ENCODE assay signal across 10 mouse cellular contexts in genomic region chr5:37198011-37198688, GRCm38 (mm10). TPM values are rescaled to one million over a fixed set of nuclear protein-coding genes. Genes with fewer than 3 reads are reported as not detected.
DNase-seq lines count a peak whose midpoint lies in the region; ATAC-seq and TF ChIP-seq lines count a peak whose summit lies in the region.
"Had no signal": no experiment of that assay in that cellular context is flagged by ENCODE, and none has a peak within 500 bp of the region (broad histone marks: within the 10 kb centered on the region; RNA-seq: fewer than 3 reads in every experiment).

No protein-coding gene starts in this region.

- no peak overlapping the region for H3K4me2 ChIP-seq in heart, embryonic 11.5 days
- H3K4me2 ChIP-seq in stomach, embryonic 14.5 days (replicated peaks; ENCODE audit: low read depth, low read length), result no peak overlapping the region
- H3K4me2 ChIP-seq in stomach, postnatal 0 days (replicated peaks; ENCODE audit: low read depth), result no peak overlapping the region
- H3K4me2 ChIP-seq in limb, embryonic 12.5 days, result peak overlapping the region; percentile 17; the same call in 1 of the 2 replicates

- no peak for TF ChIP-seq POLR2A in thymus, adult 2 months (IDR thresholded peaks at IDR 0.05; ENCODE audit: control insufficient read depth, extremely low read depth, insufficient read depth, low read length, poor library complexity)

- H3K27ac ChIP-seq in heart, embryonic 11.5 days (ENCODE audit: low read depth, low read length), result no peak overlapping the region
- peak overlapping the region; percentile 52; the same call in 1 of the 2 replicates for H3K27ac ChIP-seq in stomach, embryonic 14.5 days (ENCODE audit: low read length)
- no peak overlapping the region for H3K27ac ChIP-seq in stomach, postnatal 0 days (replicated peaks)
- peak overlapping the region; percentile 56; the same call in 1 of the 2 replicates for H3K27ac ChIP-seq in limb, embryonic 12.5 days
- no peak overlapping the region for H3K27ac ChIP-seq in thymus, adult 2 months (ENCODE audit: control insufficient read depth, insufficient read depth, low read length)

- peaks cover 22% of the 10 kb centered on the region for H3K27me3 ChIP-seq in heart, embryonic 11.5 days (ENCODE audit: control insufficient read depth, insufficient read depth, low read length)
- H3K27me3 ChIP-seq in stomach, embryonic 14.5 days (ENCODE audit: control insufficient read depth, insufficient read depth, low read length), result no peaks in the 10 kb centered on the region
- no peaks in the 10 kb centered on the region for H3K27me3 ChIP-seq in stomach, postnatal 0 days (ENCODE audit: control insufficient read depth, insufficient read depth, low read length)
- peaks cover 11% of the 10 kb centered on the region; the same call in 1 of the 2 replicates for H3K27me3 ChIP-seq in limb, embryonic 12.5 days
- no peaks in the 10 kb centered on the region; the same call in 1 of the 2 replicates for H3K27me3 ChIP-seq in thymus, adult 2 months (ENCODE audit: control insufficient read depth, insufficient read depth, low read length)

- no peaks in the 10 kb centered on the region for H3K9me3 ChIP-seq in heart, embryonic 11.5 days (replicated peaks; ENCODE audit: control insufficient read depth, low read length)
- H3K9me3 ChIP-seq in stomach, embryonic 14.5 days (ENCODE audit: control insufficient read depth, low read depth, low read length), result no peaks in the 10 kb centered on the region
- no peaks in the 10 kb centered on the region for H3K9me3 ChIP-seq in stomach, postnatal 0 days (ENCODE audit: control insufficient read depth, low read length)
- H3K9me3 ChIP-seq in limb, embryonic 12.5 days, result no peaks in the 10 kb centered on the region

- H3K9ac ChIP-seq in heart, embryonic 11.5 days (ENCODE audit: low read depth, low read length), result no peak overlapping the region
- no peak overlapping the region for H3K9ac ChIP-seq in stomach, embryonic 14.5 days (replicated peaks; ENCODE audit: low read depth, low read length)
- H3K9ac ChIP-seq in stomach, postnatal 0 days (ENCODE audit: low read length), result no peak overlapping the region
- no peak overlapping the region for H3K9ac ChIP-seq in limb, embryonic 12.5 days (replicated peaks)

- no peaks in the 10 kb centered on the region for H3K36me3 ChIP-seq in heart, embryonic 11.5 days (ENCODE audit: control insufficient read depth, insufficient read depth, low read length)
- H3K36me3 ChIP-seq in stomach, embryonic 14.5 days (ENCODE audit: control insufficient read depth, insufficient read depth, low read length), result no peaks in the 10 kb centered on the region
- H3K36me3 ChIP-seq in stomach, postnatal 0 days (ENCODE audit: control insufficient read depth, insufficient read depth, low read length), result no peaks in the 10 kb centered on the region
- H3K36me3 ChIP-seq in limb, embryonic 12.5 days, result no peaks in the 10 kb centered on the region
- no peaks in the 10 kb centered on the region for H3K36me3 ChIP-seq in thymus, adult 2 months (ENCODE audit: control insufficient read depth, insufficient read depth, low read length)

- DNase-seq in heart, adult 8-10 months (ENCODE audit: low spot score), result no peak
- DNase-seq in stomach, postnatal 0 days (ENCODE audit: low spot score), result no peak
- no peak for DNase-seq in thymus, adult 2 months
- no peak for DNase-seq in thymus, postnatal 0 days (ENCODE audit: low spot score)
- no peak for DNase-seq in gastrocnemius, adult 8-10 months (ENCODE audit: low spot score in 2 of 2)
- DNase-seq: thymus, postnatal 36 days had no signal

- TF ChIP-seq EP300 in stomach, postnatal 0 days (optimal IDR thresholded peaks at IDR 0.05), result no peak

- no peak for TF ChIP-seq CTCF in stomach, postnatal 0 days (IDR thresholded peaks at IDR 0.05; ENCODE audit: low read depth)
- TF ChIP-seq CTCF in thymus, adult 2 months (IDR thresholded peaks at IDR 0.05; ENCODE audit: borderline replicate concordance, control insufficient read depth, extremely low read depth, insufficient read depth, low read length, poor library complexity), result no peak

- ATAC-seq in heart, embryonic 11.5 days (replicated peaks; ENCODE audit: insufficient number of reproducible peaks, low FRiP score, low TSS enrichment), result peak; percentile 66
- peak; percentile 56; the same call in 1 of the 2 replicates for ATAC-seq in stomach, embryonic 14.5 days (ENCODE audit: insufficient number of reproducible peaks, insufficient read depth, low FRiP score, low read depth)
- ATAC-seq in stomach, postnatal 0 days (ENCODE audit: low FRiP score, low TSS enrichment), result no peak
- 0 out of 2 replicates have a peak, but pooled peaks have one; percentile 35 for ATAC-seq in limb, embryonic 12.5 days (ENCODE audit: insufficient number of reproducible peaks, insufficient read depth, low FRiP score, low TSS enrichment, low read depth)

- H3K4me1 ChIP-seq in heart, embryonic 11.5 days (ENCODE audit: control insufficient read depth, insufficient read depth, low read length), result peaks cover 14% of the 10 kb centered on the region
- H3K4me1 ChIP-seq in stomach, embryonic 14.5 days (ENCODE audit: control insufficient read depth, insufficient read depth, low read length), result peaks cover 29% of the 10 kb centered on the region
- H3K4me1 ChIP-seq in stomach, postnatal 0 days (replicated peaks; ENCODE audit: control insufficient read depth, insufficient read depth), result peaks cover 3% of the 10 kb centered on the region; the same call in 1 of the 2 replicates
- H3K4me1 ChIP-seq in limb, embryonic 12.5 days (replicated peaks), result peaks cover 34% of the 10 kb centered on the region
- no peaks in the 10 kb centered on the region for H3K4me1 ChIP-seq in thymus, adult 2 months (replicated peaks; ENCODE audit: control insufficient read depth, insufficient read depth, low read length)

- no peak overlapping the region for H3K4me3 ChIP-seq in heart, embryonic 11.5 days (ENCODE audit: low read depth, low read length)
- no peak overlapping the region for H3K4me3 ChIP-seq in stomach, embryonic 14.5 days (ENCODE audit: low read depth, low read length)
- H3K4me3 ChIP-seq in stomach, postnatal 0 days (ENCODE audit: low read depth, low read length), result no peak overlapping the region
- no peak overlapping the region for H3K4me3 ChIP-seq in limb, embryonic 12.5 days (replicated peaks)
- H3K4me3 ChIP-seq in thymus, adult 2 months (ENCODE audit: control insufficient read depth, insufficient read depth, low read length), result no peak overlapping the region

- WGBS in heart, embryonic 11.5 days (ENCODE audit: insufficient replicate concordance), result 32% methylated on average over 2 of the region's 2 CpGs
- WGBS in stomach, embryonic 14.5 days, result 28% methylated on average over 2 of the region's 2 CpGs
- WGBS in stomach, postnatal 0 days, result 16% methylated on average over 2 of the region's 2 CpGs
- WGBS in limb, embryonic 12.5 days, result 24% methylated on average over 2 of the region's 2 CpGs
- 25% methylated on average over 2 of the region's 2 CpGs for WGBS in thymus, adult 2 months

RNA-seq across cellular contexts. Expression of gene Crmp1, which starts 43.6 kb away (rescaled TPM):
- polyA plus RNA-seq in heart, embryonic 11.5 days (2014; fragmentation: Nextera tagmentation; extraction: Ambion mirVana), result 11.4 and 11.8 TPM in 2 replicates
- total RNA-seq in heart, adult 8-10 months (2022), result under 1 TPM; 0.19 to 0.73 (median 0.39) TPM
- polyA plus RNA-seq in stomach, embryonic 14.5 days (2014; fragmentation: Nextera tagmentation; extraction: Ambion mirVana), result 45.2 and 47.6 TPM in 2 replicates
- polyA plus RNA-seq in stomach, postnatal 0 days (2015; fragmentation: Nextera tagmentation; extraction: Ambion mirVana), result 6.8 and 8.5 TPM in 2 replicates
- 18.9 and 19.2 TPM in 2 replicates for polyA plus RNA-seq in limb, embryonic 12.5 days (2016; fragmentation: Nextera tagmentation; extraction: Ambion mirVana)
- 2.8 and 3.8 TPM in 2 replicates for polyA plus RNA-seq in thymus, adult 2 months (2012; rRNA removed)
- polyA plus RNA-seq in thymus, postnatal 0 days (2015; fragmentation: Nextera tagmentation; extraction: Ambion mirVana), result 5.3 and 6.3 TPM in 2 replicates
- total RNA-seq in gastrocnemius, adult 8-10 months (2022), result under 1 TPM in 2 of 4 experiments, not detected in 2; 0.17 to 0.19 TPM
- total RNA-seq: MEL had no signal

Comparison
In these comparisons a context has a peak if more than half of its experiments do, and no peak if none do; other contexts are left out.
1. H3K27ac ChIP-seq: peak in stomach, embryonic 14.5 days (single experiment) and limb, embryonic 12.5 days (single experiment); none in heart, embryonic 11.5 days (single experiment), stomach, postnatal 0 days (single experiment) and thymus, adult 2 months (single experiment).